ENCODE assay signal across 14 mouse cellular contexts in genomic region chr8:77256450-77257084, GRCm38 (mm10).
A peak's percentile ranks its signal among the peaks of the same experiment; 100 is the strongest.
DNase-seq lines count a peak whose midpoint lies in the region; ATAC-seq and TF ChIP-seq lines count a peak whose summit lies in the region.
"Had no signal": no experiment of that assay in that cellular context is flagged by ENCODE, and none has a peak within 500 bp of the region (broad histone marks: within the 10 kb centered on the region; RNA-seq: fewer than 3 reads in every experiment).

No protein-coding gene starts in this region.

- no peak overlapping the region; the same call in 1 of the 2 replicates for H3K27ac ChIP-seq in hindbrain, postnatal 0 days
- no peak overlapping the region for H3K27ac ChIP-seq in hindbrain, embryonic 10.5 days
- H3K27ac ChIP-seq: embryonic facial prominence, embryonic 15.5 days; limb, embryonic 12.5 days had no signal

- no peaks in the 10 kb centered on the region for H3K9me3 ChIP-seq in hindbrain, postnatal 0 days (ENCODE audit: low read length)
- no peaks in the 10 kb centered on the region for H3K9me3 ChIP-seq in hindbrain, embryonic 10.5 days
- H3K9me3 ChIP-seq: embryonic facial prominence, embryonic 15.5 days; limb, embryonic 12.5 days had no signal

- TF ChIP-seq CTCF in hindbrain, postnatal 0 days (IDR thresholded peaks at IDR 0.05; ENCODE audit: low read depth), result no peak

- no peak overlapping the region for H3K4me3 ChIP-seq in hindbrain, postnatal 0 days (ENCODE audit: low read length)
- no peak overlapping the region for H3K4me3 ChIP-seq in hindbrain, embryonic 10.5 days
- H3K4me3 ChIP-seq: embryonic facial prominence, embryonic 15.5 days; limb, embryonic 12.5 days had no signal

- no peak overlapping the region for H3K9ac ChIP-seq in hindbrain, postnatal 0 days (replicated peaks; ENCODE audit: low read length)
- H3K9ac ChIP-seq: embryonic facial prominence, embryonic 15.5 days; limb, embryonic 12.5 days had no signal

- peak; percentile 59 for DNase-seq in hindbrain, postnatal 0 days (ENCODE audit: low spot score)
- DNase-seq in hindbrain, embryonic 10.5 days (ENCODE audit: low spot score), result no peak
- peak; percentile 55 to 67 for DNase-seq in layer of hippocampus, postnatal 36 days
- peak; percentile 47 to 71 for DNase-seq in right cerebral cortex, postnatal 36 days (ENCODE audit: low spot score in 2 of 2)
- no peak for DNase-seq in lung, postnatal 25 days (ENCODE audit: low spot score)
- DNase-seq: cerebellum, postnatal 14 days; gastrocnemius, postnatal 25 days; kidney, adult 8-10 months; lung, adult 18-20 months had no signal

- 79% methylated on average over 5 of the region's 5 CpGs for WGBS in hindbrain, postnatal 0 days
- WGBS in hindbrain, embryonic 10.5 days, result 92% methylated on average over 5 of the region's 5 CpGs

- H3K27me3 ChIP-seq in hindbrain, postnatal 0 days (ENCODE audit: insufficient read depth, low read length), result no peaks in the 10 kb centered on the region
- no peaks in the 10 kb centered on the region for H3K27me3 ChIP-seq in hindbrain, embryonic 10.5 days (ENCODE audit: insufficient read depth, poor library complexity, severe bottlenecking)
- H3K27me3 ChIP-seq: embryonic facial prominence, embryonic 15.5 days; limb, embryonic 12.5 days had no signal

- H3K4me2 ChIP-seq in hindbrain, postnatal 0 days (ENCODE audit: low read depth, low read length), result no peak overlapping the region
- H3K4me2 ChIP-seq: embryonic facial prominence, embryonic 15.5 days; limb, embryonic 12.5 days had no signal

- H3K36me3 ChIP-seq in hindbrain, postnatal 0 days (ENCODE audit: insufficient read depth, low read length), result no peaks in the 10 kb centered on the region
- peaks cover 21% of the 10 kb centered on the region for H3K36me3 ChIP-seq in hindbrain, embryonic 10.5 days

- H3K4me1 ChIP-seq in hindbrain, postnatal 0 days (ENCODE audit: insufficient read depth, low read length), result no peaks in the 10 kb centered on the region
- no peaks in the 10 kb centered on the region for H3K4me1 ChIP-seq in hindbrain, embryonic 10.5 days (replicated peaks)
- H3K4me1 ChIP-seq: embryonic facial prominence, embryonic 15.5 days; limb, embryonic 12.5 days had no signal

- ATAC-seq in hindbrain, postnatal 0 days, result peak; percentile 69
- ATAC-seq in frontal cortex, adult (ENCODE audit: low TSS enrichment), result peak; percentile 94
- ATAC-seq in inflammation-experienced regulatory T-cells, adult 6 months, result no peak
- ATAC-seq: CD4-positive, CD25-positive, alpha-beta regulatory T cell, adult 4 months had no signal

Comparison
In these comparisons a context has a peak if more than half of its experiments do, and no peak if none do; other contexts are left out.
1. DNase-seq: peak in hindbrain, postnatal 0 days (single experiment), layer of hippocampus, postnatal 36 days (2 of 2) and right cerebral cortex, postnatal 36 days (2 of 2); none in hindbrain, embryonic 10.5 days (single experiment) and lung, postnatal 25 days (single experiment).